Mouse (Mus musculus): ENCODE data around the gene Stard13.

The Stard13 gene

GRCm38 (mm10) chr5:151228367-151229005 is 5.2 kb downstream of the Stard13 start:
- DNase-seq (ENCODE audit: low spot score in 2 of 2): no peak

GRCm38 (mm10) chr5:151223696-151224366 is 9.8 kb downstream of the Stard13 start:
- no peak for DNase-seq (ENCODE audit: low spot score in 2 of 2)

- DNase-seq (ENCODE audit: low spot score in 2 of 2): no peak
Observed at GRCm38 (mm10) chr5:151222791-151223190, 10.8 kb downstream of the Stard13 start.

GRCm38 (mm10) chr5:151218689-151219115 is 14.9 kb downstream of the Stard13 start:
- no peak for DNase-seq (ENCODE audit: low spot score in 2 of 2)

- no peak for DNase-seq (ENCODE audit: low spot score in 2 of 2)
Observed at GRCm38 (mm10) chr5:151213097-151213496, 20.5 kb downstream of the Stard13 start.

- DNase-seq (ENCODE audit: low spot score in 2 of 2): no peak
Observed at GRCm38 (mm10) chr5:151210869-151211268, 22.8 kb downstream of the Stard13 start.

- no peak for DNase-seq (ENCODE audit: low spot score in 2 of 2)
Observed at GRCm38 (mm10) chr5:151210060-151210459, 23.6 kb downstream of the Stard13 start.

GRCm38 (mm10) chr5:151205017-151205416 is 28.6 kb downstream of the Stard13 start:
- no peak for DNase-seq (ENCODE audit: low spot score in 2 of 2)

GRCm38 (mm10) chr5:151202925-151203324 is 30.7 kb downstream of the Stard13 start:
- DNase-seq (ENCODE audit: low spot score in 2 of 2): no peak

- DNase-seq (ENCODE audit: low spot score in 2 of 2): no peak
Observed at GRCm38 (mm10) chr5:151201220-151201619, 32.4 kb downstream of the Stard13 start.

- DNase-seq (ENCODE audit: low spot score in 2 of 2): no peak
Observed at GRCm38 (mm10) chr5:151199235-151199634, 34.4 kb downstream of the Stard13 start.

- peak in 1 of 2 experiments; percentile 42 for DNase-seq (ENCODE audit: low spot score in 2 of 2)
Observed at GRCm38 (mm10) chr5:151196603-151197272, 36.9 kb downstream of the Stard13 start.

- no peak for DNase-seq (ENCODE audit: low spot score in 2 of 2)
Observed at GRCm38 (mm10) chr5:151193885-151194520, 39.6 kb downstream of the Stard13 start.

- DNase-seq (ENCODE audit: low spot score in 2 of 2): no peak
Observed at GRCm38 (mm10) chr5:151192266-151192665, 41.4 kb downstream of the Stard13 start.

- DNase-seq (ENCODE audit: low spot score in 2 of 2): no peak
Observed at GRCm38 (mm10) chr5:151190764-151191163, 42.9 kb downstream of the Stard13 start.

- DNase-seq (ENCODE audit: low spot score in 2 of 2): peak; percentile 38 to 43
Observed at GRCm38 (mm10) chr5:151189789-151190378, 43.8 kb downstream of the Stard13 start.

GRCm38 (mm10) chr5:151189321-151189720 is 44.3 kb downstream of the Stard13 start:
- no peak for DNase-seq (ENCODE audit: low spot score in 2 of 2)

GRCm38 (mm10) chr5:151188659-151189058 is 45.0 kb downstream of the Stard13 start:
- DNase-seq (ENCODE audit: low spot score in 2 of 2): no peak

- no peak for DNase-seq (ENCODE audit: low spot score in 2 of 2)
Observed at GRCm38 (mm10) chr5:151187336-151187735, 46.3 kb downstream of the Stard13 start.

- DNase-seq (ENCODE audit: low spot score in 2 of 2): no peak
Observed at GRCm38 (mm10) chr5:151185286-151185856, 48.3 kb downstream of the Stard13 start.

GRCm38 (mm10) chr5:151183656-151184240 is 49.9 kb downstream of the Stard13 start:
- no peak for DNase-seq (ENCODE audit: low spot score in 2 of 2)

All from urinary bladder, adult 18-20 months (tissue).